In genomic region chr10:77971709-77972553, GRCm38 (mm10) we compare ENCODE assay signal across 8 mouse cellular contexts. TPM values are rescaled to one million over a fixed set of nuclear protein-coding genes. Genes with fewer than 3 reads are reported as not detected.
DNase-seq lines count a peak whose midpoint lies in the region; ATAC-seq and TF ChIP-seq lines count a peak whose summit lies in the region.
"Had no signal": no experiment of that assay in that cellular context is flagged by ENCODE, and none has a peak within 500 bp of the region (broad histone marks: within the 10 kb centered on the region; RNA-seq: fewer than 3 reads in every experiment).

No protein-coding gene starts in this region.

- intact Hi-C loops in left cerebral cortex, adult 2 months (cut with DNase I), result loop anchor here (10.0 kb wide), 1 partner anchor 347 kb away; the partner anchor contains the start of gene Ube2g2

- TF ChIP-seq CTCF in left cerebral cortex, adult 2 months (IDR thresholded peaks at IDR 0.05), result peak; percentile 52
- 0 out of 2 replicates have a peak, but pooled peaks have one; percentile 23 for TF ChIP-seq CTCF in G1E (IDR thresholded peaks at IDR 0.05; ENCODE audit: low read depth, low read length)

- peak in 1 of 2 experiments; percentile 44 for DNase-seq in left cerebral cortex, adult 2 months (ENCODE audit: extremely low spot score in 1 of 2, low spot score in 2 of 2)
- no peak for DNase-seq in left cerebral cortex, adult 8-10 months (ENCODE audit: low spot score in 2 of 2)
- DNase-seq in G1E (ENCODE audit: low spot score), result peak; percentile 26
- peak; percentile 39 for DNase-seq in c-Kit-positive CD71-negative TER-119-negative erythroid progenitor cells, embryonic 14.5 days (ENCODE audit: low read depth)
- no peak for DNase-seq in urinary bladder, postnatal 36 days (ENCODE audit: low spot score in 2 of 2)
- DNase-seq in gastrocnemius, adult 18-20 months (ENCODE audit: low spot score), result no peak

- no peak for ATAC-seq in G1E (ENCODE audit: extremely low read depth, insufficient number of reproducible peaks, low FRiP score, poor library complexity, severe bottlenecking)
- no peak for ATAC-seq in neural tube, embryonic 13.5 days (ENCODE audit: low read depth)

- no peaks in the 10 kb centered on the region for H3K36me3 ChIP-seq in G1E (replicated peaks)
- no peaks in the 10 kb centered on the region for H3K36me3 ChIP-seq in neural tube, embryonic 13.5 days

- no peak overlapping the region for H3K9ac ChIP-seq in neural tube, embryonic 13.5 days

- H3K27me3 ChIP-seq in G1E (ENCODE audit: insufficient read depth, low read length), result peaks cover 39% of the 10 kb centered on the region
- H3K27me3 ChIP-seq in neural tube, embryonic 13.5 days, result peaks cover 33% of the 10 kb centered on the region

- H3K9me3 ChIP-seq in G1E (replicated peaks), result no peaks in the 10 kb centered on the region
- no peaks in the 10 kb centered on the region for H3K9me3 ChIP-seq in neural tube, embryonic 13.5 days

- peaks cover 10% of the 10 kb centered on the region; the same call in 1 of the 2 replicates for H3K4me1 ChIP-seq in G1E (ENCODE audit: insufficient read depth, low read depth, low read length)
- peaks cover 19% of the 10 kb centered on the region for H3K4me1 ChIP-seq in neural tube, embryonic 13.5 days (replicated peaks)

- no peak overlapping the region for H3K27ac ChIP-seq in left cerebral cortex, adult 2 months
- peak overlapping the region; percentile 59 for H3K27ac ChIP-seq in neural tube, embryonic 13.5 days (replicated peaks)

- 54% methylated on average over 17 of the region's 17 CpGs for WGBS in neural tube, embryonic 13.5 days

- H3K4me3 ChIP-seq in left cerebral cortex, adult 2 months, result no peak overlapping the region
- no peak overlapping the region for H3K4me3 ChIP-seq in G1E (ENCODE audit: low read depth, low read length)
- no peak overlapping the region for H3K4me3 ChIP-seq in neural tube, embryonic 13.5 days
- H3K4me3 ChIP-seq: erythroblast, embryonic 14.5 days had no signal

- H3K4me2 ChIP-seq in neural tube, embryonic 13.5 days, result no peak overlapping the region

RNA-seq across cellular contexts. Expression of gene Trpm2, which starts 1.6 kb away (rescaled TPM):
- total RNA-seq in left cerebral cortex, adult 2 months (2021), result 10 to 100 TPM; 44.7 to 50.3 TPM
- total RNA-seq in left cerebral cortex, adult 8-10 months (2022), result 10 to 100 TPM; 49.9 to 64.9 (median 51.2) TPM
- total RNA-seq in G1E (2014; fragmentation: Nextera tagmentation) (1.1 and 4.1 TPM in 2 replicates), G1E (2017) (0.35 and 0.55 TPM in 2 replicates)
- 0.14 and 0.19 TPM in 2 replicates for polyA plus RNA-seq in G1E (2012)
- 4.1 and 4.9 TPM in 2 replicates for polyA plus RNA-seq in neural tube, embryonic 13.5 days (2015; fragmentation: Nextera tagmentation; extraction: Ambion mirVana)
- under 1 TPM; 0.07 to 0.26 TPM for total RNA-seq in gastrocnemius, adult 18-20 months (2021)

RNA-seq across cellular contexts. Expression of gene 1810043G02Rik, which starts 6.4 kb away (rescaled TPM):
- total RNA-seq in left cerebral cortex, adult 2 months (2021), result 10 to 100 TPM; 33.9 to 34.0 TPM
- 10 to 100 TPM; 28.1 to 37.1 (median 34.4) TPM for total RNA-seq in left cerebral cortex, adult 8-10 months (2022)
- total RNA-seq in G1E (2014; fragmentation: Nextera tagmentation) (6.9 and 13.6 TPM in 2 replicates), G1E (2017) (10.1 and 10.9 TPM in 2 replicates)
- polyA plus RNA-seq in G1E (2012), result 27.1 and 30.3 TPM in 2 replicates
- polyA plus RNA-seq in neural tube, embryonic 13.5 days (2015; fragmentation: Nextera tagmentation; extraction: Ambion mirVana), result 36.8 and 37.4 TPM in 2 replicates
- total RNA-seq in gastrocnemius, adult 18-20 months (2021), result 1 to 10 TPM; 4.1 to 4.6 TPM

RNA-seq across cellular contexts. Expression of gene Pfkl, which starts 38.0 kb away (rescaled TPM):
- 100 to 1,000 TPM; 141 to 149 TPM for total RNA-seq in left cerebral cortex, adult 2 months (2021)
- total RNA-seq in left cerebral cortex, adult 8-10 months (2022), result 100 to 1,000 TPM; 149 to 184 (median 161) TPM
- total RNA-seq in G1E (2014; fragmentation: Nextera tagmentation), result 38.5 and 48.7 TPM in 2 replicates
- total RNA-seq in G1E (2017), result 89.1 and 92.7 TPM in 2 replicates
- 182 and 214 TPM in 2 replicates for polyA plus RNA-seq in G1E (2012)
- polyA plus RNA-seq in neural tube, embryonic 13.5 days (2015; fragmentation: Nextera tagmentation; extraction: Ambion mirVana), result 90.8 and 99.0 TPM in 2 replicates
- total RNA-seq in gastrocnemius, adult 18-20 months (2021), result 1 to 10 TPM; 5.9 to 7.0 TPM

Comparison
In these comparisons a context has a peak if more than half of its experiments do, and no peak if none do; other contexts are left out.
1. DNase-seq: peak in G1E (single experiment) and c-Kit-positive CD71-negative TER-119-negative erythroid progenitor cells, embryonic 14.5 days (single experiment); none in left cerebral cortex, adult 8-10 months (0 of 2), urinary bladder, postnatal 36 days (0 of 2) and gastrocnemius, adult 18-20 months (single experiment).
2. RNA of gene Trpm2, which starts 1.6 kb away (total RNA-seq): 49.9 to 64.9 TPM in left cerebral cortex, adult 8-10 months and 44.7 to 50.3 TPM in left cerebral cortex, adult 2 months; 0.35 to 4.1 TPM in G1E and 0.07 to 0.26 TPM in gastrocnemius, adult 18-20 months; every median in the first group is over 4 times any median in the second.
3. RNA of gene Pfkl, which starts 38.0 kb away (total RNA-seq): 149 to 184 TPM in left cerebral cortex, adult 8-10 months, 141 to 149 TPM in left cerebral cortex, adult 2 months and 38.5 to 92.7 TPM in G1E; 5.9 to 7.0 TPM in gastrocnemius, adult 18-20 months; every median in the first group is over 4 times any median in the second.